Mouse (Mus musculus) megakaryocyte, embryonic 14.5 days (primary cell): ENCODE data around the gene Vmn1r101.
"Not testable (repeated sequence)": the region's sequence is repeated elsewhere in the genome, so short reads cannot be mapped to it uniquely, and the experiment has no call there.

Experiments
- FLI1 ChIP-seq: IDR thresholded peaks from 2 replicates; pipeline ENCODE4 v1.6.1; 2012; ENCODE audit warnings: low read length, inconsistent platforms, mixed read lengths
- GATA1 ChIP-seq: IDR thresholded peaks from 3 replicates; pipeline ENCODE4 v1.6.1; 2012; ENCODE audit warnings: mixed read lengths, low read length, inconsistent platforms, borderline replicate concordance

DNA sequence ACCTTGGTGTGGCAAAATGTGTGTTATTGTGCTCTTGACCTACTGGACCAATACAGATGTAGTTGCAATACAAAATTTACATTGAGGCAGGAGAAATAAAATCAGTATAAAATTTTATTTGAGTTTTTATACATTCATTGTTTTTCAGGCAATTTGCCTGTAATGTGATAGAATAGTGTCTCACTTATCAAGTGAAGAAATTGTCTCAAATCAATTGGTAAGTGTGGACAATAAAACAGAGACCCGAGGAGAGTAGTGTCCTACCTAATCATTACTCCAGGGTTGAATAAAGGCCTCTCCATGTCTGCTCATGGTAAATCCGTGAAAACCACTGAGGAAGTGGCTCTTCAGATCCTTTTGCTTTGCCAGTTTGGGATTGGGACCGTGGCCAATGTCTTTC is 24.8 kb downstream of the Vmn1r101 start, which contains the start of gene Vmn1r100:
- not testable (repeated sequence) for TF ChIP-seq GATA1, FLI1
